Mouse (Mus musculus): Measurements from ENCODE around the gene A530064D06Rik.
"Not testable (repeated sequence)": the region's sequence is repeated elsewhere in the genome, so short reads cannot be mapped to it uniquely, and the experiment has no call there.

The A530064D06Rik gene

DNA sequence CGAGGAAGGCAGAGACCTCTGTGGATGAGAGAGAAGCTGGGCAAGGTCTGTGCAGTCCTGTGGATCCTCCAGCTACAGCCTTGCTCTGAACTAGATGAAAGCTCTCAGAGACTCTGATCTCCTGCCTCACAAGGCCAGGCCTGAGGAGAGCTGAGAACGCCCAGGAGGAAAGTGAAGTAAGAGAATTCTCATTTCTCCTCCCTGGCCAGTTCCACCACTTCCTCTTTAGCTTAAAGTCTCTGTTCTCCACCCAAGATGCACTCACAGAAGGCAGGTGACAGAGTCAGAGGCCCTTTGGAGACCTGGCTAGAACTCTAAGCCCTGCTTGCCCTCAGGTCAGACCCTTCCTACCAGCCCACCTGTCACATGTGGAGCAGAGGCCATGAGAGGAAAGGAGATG, at the start of gene A530064D06Rik:
A530064D06Rik (minus strand) TSS at position 173 of the 400 bp plus-strand sequence.
- not testable (repeated sequence) for ATAC-seq (ENCODE audit: low TSS enrichment)

- ATAC-seq (ENCODE audit: low TSS enrichment) = no peak
Measured at GRCm38 (mm10) chr17:48215429-48215828, 48.4 kb upstream of the A530064D06Rik start.

DNA sequence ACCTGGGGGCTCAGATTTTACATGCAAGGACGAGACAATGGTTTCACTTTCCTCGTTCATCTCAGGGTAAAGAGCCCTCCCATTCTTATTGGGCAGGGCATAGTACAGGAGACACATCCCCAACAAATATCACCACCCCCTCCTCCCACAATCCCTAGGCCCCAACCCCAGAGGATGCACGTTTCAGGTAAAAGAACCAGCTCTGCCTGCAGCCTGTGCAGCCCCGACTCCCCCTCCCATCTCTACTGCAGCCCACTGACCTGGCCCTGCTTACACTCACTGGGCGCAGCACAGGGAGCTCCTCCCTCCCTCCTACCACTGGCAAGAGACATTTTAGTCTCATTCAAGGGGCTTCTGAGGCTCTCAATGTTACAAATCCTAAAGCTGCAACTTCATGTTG, 46.4 kb upstream of the A530064D06Rik start:
- no peak for ATAC-seq (ENCODE audit: low TSS enrichment)

GRCm38 (mm10) chr17:48212596-48212995, 45.5 kb upstream of the A530064D06Rik start:
- ATAC-seq (ENCODE audit: low TSS enrichment) = no peak

- ATAC-seq (ENCODE audit: low TSS enrichment) = no peak
Measured at GRCm38 (mm10) chr17:48203086-48203485, 36.0 kb upstream of the A530064D06Rik start.

GRCm38 (mm10) chr17:48192366-48192765, 25.3 kb upstream of the A530064D06Rik start:
- ATAC-seq (ENCODE audit: low TSS enrichment) = no peak

DNA sequence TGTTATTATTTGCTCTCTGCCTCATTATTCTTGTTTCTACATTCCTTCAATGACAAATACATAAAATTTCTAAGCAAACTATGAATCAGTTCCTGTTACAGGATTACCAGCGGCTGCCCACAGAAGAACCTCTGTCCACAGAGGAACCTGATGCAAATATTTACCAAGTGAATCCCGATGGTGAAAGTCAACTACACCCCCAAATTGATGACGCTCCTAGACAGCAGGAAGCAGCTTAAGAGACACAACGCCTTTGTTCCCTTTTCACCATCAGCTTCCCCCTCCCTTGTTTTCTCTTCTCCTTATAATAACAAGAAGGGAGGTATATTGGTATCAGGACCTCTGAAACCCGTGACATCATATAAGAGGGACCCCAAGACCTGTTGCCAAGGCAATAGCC, 18.2 kb upstream of the A530064D06Rik start:
- no peak for ATAC-seq (ENCODE audit: low TSS enrichment)

DNA sequence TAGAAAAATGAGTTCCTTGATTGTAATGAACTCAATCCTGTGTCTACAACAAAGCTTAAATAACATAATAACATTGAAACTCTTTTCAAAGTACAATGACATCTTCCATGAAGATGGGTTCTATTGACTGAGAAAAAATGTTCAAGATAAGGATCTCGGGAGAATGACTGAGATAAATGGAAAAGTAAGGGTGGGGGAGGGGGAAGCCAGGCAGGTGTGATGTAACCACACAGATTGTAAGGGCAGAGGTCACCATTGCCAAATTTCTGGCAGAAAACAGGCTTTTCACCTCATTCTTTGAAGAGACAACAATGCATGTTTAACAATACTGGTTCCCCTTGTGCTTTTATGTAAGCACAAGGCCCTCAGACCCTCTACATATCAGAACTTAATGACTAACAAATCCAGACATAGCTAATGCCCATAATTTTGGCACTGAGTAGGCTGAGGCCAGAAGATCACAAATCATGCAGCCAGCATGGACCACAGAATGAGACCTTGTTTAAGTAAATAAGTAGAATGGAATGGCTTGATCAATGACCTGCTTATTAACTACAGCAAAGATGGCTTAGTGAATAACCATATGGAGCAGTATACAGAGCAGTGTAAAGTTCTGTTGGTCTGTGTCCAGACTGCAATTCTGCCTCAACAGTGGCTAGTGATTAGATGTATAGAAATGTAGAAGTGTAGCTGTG, 9.5 kb downstream of the A530064D06Rik start:
- ATAC-seq (ENCODE audit: low TSS enrichment) = no peak

DNA sequence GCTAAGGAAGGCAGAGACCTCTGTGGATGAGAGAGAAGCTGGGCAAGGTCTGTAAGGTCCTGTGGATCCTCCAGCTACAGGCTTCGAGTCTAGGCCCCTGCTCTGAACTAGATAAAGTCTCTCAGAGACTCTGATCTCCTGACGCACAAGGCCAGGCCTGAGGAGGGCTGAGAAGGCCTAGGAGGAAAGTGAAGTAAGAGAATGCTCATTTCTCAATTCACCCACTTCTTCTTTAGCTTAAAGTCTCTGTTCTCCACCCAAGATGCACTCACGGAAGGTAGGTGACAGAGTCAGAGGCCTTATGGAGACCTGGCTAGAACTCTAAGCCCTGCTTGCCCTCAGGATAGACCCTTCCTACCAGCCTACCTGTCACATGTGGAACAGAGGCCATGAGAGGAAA, 21.0 kb downstream of the A530064D06Rik start, which contains the start of gene 9830107B12Rik:
9830107B12Rik (minus strand) TSS at position 149 of the 400 bp plus-strand sequence.
- ATAC-seq (ENCODE audit: low TSS enrichment) = no peak

- ATAC-seq (ENCODE audit: low TSS enrichment) = no peak
Measured at GRCm38 (mm10) chr17:48132810-48133209, 34.3 kb downstream of the A530064D06Rik start.

- ATAC-seq (ENCODE audit: low TSS enrichment) = no peak
Measured at GRCm38 (mm10) chr17:48120456-48120855, 46.6 kb downstream of the A530064D06Rik start.

- ATAC-seq (ENCODE audit: low TSS enrichment) = peak; percentile 59; the same call in 1 of the 2 replicates
Measured at GRCm38 (mm10) chr17:48119656-48120055, 47.4 kb downstream of the A530064D06Rik start.

DNA sequence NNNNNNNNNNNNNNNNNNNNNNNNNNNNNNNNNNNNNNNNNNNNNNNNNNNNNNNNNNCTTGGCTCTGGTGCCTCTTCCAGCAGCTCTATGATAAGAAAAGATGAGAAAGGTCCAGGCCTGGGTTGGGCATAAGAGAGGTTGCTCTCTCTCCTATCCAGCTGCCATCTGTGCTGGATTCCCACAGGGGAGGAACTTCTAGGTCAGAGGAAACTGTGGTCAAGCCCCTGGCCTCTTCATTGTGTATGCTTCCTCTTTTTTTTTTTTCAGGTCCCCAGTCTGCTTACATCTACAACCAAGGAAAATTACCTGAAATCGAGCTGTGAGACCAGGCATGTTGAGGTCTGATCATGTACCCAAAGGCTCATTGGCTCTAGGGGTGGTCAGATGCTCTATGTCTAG, 48.5 kb downstream of the A530064D06Rik start:
- ATAC-seq (ENCODE audit: low TSS enrichment) = no peak

GRCm38 (mm10) chr17:48110547-48111287, 56.4 kb downstream of the A530064D06Rik start:
- no peak for ATAC-seq (ENCODE audit: low TSS enrichment)

- no peak for ATAC-seq (ENCODE audit: low TSS enrichment)
Measured at GRCm38 (mm10) chr17:48108520-48108919, 58.6 kb downstream of the A530064D06Rik start.

DNA sequence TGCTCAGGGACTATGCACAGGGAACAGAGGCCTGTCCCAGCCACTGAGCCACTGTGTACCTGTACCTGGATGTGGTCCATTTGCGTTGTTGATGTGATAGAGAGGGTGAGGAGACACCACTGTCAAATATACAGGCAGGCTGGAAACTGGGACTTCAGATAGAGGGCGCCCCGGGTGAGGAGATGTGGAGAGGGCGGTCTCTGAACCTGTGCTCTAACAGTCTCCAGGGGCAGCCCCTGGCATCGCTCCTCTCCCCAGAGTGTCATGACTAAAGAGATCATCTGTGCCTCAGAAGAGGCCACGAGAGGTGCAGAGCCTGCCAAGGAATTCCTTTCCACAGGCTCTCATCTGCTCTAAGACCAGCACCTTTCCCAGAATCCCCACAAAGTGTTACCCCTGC, 59.2 kb downstream of the A530064D06Rik start:
- ATAC-seq (ENCODE audit: low TSS enrichment) = no peak

DNA sequence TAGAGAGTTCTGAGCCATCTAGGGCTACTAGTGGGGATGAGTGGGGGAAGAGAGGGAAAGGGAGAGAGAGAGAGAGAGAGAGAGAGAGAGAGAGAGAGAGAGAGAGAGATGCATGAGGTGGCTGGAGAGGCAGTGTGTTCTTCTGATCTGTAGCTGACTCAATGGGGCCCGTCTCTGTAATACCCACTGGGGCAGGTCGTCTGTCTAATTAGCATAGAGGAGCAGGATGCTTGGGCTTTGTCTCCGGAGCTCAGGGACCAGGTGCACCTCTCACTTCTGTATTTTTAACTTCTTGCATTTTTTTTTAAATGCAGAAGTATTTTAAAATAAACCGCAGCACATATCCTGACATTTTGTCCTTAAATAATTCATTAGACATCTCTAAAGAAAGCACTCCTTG, 59.7 kb downstream of the A530064D06Rik start:
- ATAC-seq (ENCODE audit: low TSS enrichment) = no peak

DNA sequence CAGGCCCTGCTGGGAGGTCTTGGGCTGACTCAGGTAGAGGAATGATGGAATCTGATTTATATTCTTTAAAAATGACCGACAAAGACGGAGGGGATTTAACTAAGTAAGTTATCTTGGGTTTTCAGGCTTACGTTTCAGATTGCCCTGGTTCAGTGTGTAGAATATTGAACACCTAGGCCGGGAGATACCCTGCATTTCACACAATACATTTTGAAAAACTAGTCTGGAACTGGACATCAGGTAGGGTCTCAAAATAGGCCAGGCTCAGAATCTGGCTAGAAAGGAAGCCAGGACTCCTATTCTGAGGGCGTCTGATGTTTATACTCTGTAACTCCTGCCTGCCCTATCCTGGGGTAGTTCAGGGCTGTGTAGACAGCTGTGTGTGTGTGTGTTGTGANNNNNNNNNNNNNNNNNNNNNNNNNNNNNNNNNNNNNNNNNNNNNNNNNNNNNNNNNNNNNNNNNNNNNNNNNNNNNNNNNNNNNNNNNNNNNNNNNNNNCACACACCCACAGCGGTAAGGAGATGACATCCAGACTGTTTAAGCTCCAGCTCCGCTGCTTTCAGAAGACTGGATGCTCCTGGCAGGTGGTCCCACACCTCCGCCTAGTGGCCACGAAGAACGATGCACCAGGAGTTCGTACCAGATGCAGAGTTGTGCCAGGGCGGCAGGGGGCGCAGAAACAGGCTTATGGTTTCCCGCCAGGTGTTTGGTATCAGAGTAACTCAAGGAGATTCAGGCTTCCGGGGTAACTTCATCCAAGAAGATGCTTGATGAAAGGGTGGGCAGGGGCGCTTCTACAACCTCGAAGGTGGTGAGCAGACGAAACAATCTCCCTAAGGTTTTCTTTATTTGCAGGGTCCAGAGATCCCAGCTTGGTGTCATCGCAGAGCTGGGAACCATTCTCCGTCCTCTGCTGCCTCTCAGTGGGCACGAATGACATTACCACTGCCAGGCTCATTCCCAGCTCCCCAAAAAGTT, 66.3 kb downstream of the A530064D06Rik start:
- peak; percentile 98 for ATAC-seq (ENCODE audit: low TSS enrichment)

DNA sequence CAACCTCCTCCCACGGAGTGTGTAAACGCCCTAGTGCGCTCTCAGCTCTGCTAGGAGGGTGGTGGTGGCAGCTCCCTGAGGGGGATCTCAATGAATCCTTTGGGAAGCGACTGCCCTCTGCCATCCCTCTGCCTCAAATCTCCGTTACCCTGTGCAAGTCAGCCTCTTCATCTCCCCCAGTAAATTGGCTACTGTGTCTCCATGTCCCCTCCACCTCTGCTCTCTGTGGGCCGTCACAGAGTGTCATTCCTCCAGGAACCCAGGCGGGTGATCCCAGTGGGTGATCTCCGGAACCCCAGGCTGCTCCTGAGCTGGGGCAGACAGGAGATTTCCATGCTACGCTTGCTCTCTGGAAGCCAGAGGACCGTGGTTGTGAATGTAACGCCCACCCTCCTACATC, 67.8 kb downstream of the A530064D06Rik start:
- no peak for ATAC-seq (ENCODE audit: low TSS enrichment)
